Mouse (Mus musculus) forebrain, embryonic 16.5 days (tissue): Measurements from ENCODE around the gene Agfg2. TPM values are rescaled to one million over a fixed set of nuclear protein-coding genes. Genes with fewer than 3 reads are reported as not detected.

Experiments used
- ATAC-seq: fragments of 200-750 bp; cut with Nextera tagmentation; 2 replicates; pipeline ENCODE4 v1.8.0; 2017; ENCODE audit warnings: mild to moderate bottlenecking, moderate library complexity
- H3K27ac ChIP-seq: fragments of 300-500 bp; sonication (generic); 2 replicates; pipeline ENCODE4 v1.5.1; 2014; ENCODE audit warnings: low read length, control low read depth
- H3K27me3 ChIP-seq: fragments of 300-500 bp; sonication (generic); replicated peaks from 2 replicates; pipeline ENCODE4 v1.6.1; 2014; ENCODE audit warnings: low read length; ENCODE audit not compliant: control insufficient read depth, insufficient read depth
- H3K36me3 ChIP-seq: fragments of 300-500 bp; sonication (generic); 2 replicates; pipeline ENCODE4 v1.6.1; 2014; ENCODE audit not compliant: control insufficient read depth, insufficient read depth
- H3K4me1 ChIP-seq: fragments of 300-500 bp; sonication (generic); replicated peaks from 2 replicates; pipeline ENCODE4 v1.6.1; 2014; ENCODE audit warnings: low read length; ENCODE audit not compliant: control insufficient read depth, insufficient read depth
- H3K4me2 ChIP-seq: fragments of 300-500 bp; sonication (generic); 2 replicates; pipeline ENCODE4 v1.6.1; 2014; ENCODE audit warnings: mild to moderate bottlenecking, low read length, control low read depth
- H3K4me3 ChIP-seq: fragments of 300-500 bp; sonication (generic); replicated peaks from 2 replicates; pipeline ENCODE4 v1.5.1; 2014; ENCODE audit warnings: mild to moderate bottlenecking, low read length, control low read depth
- H3K9ac ChIP-seq: fragments of 300-500 bp; sonication (generic); replicated peaks from 2 replicates; pipeline ENCODE4 v1.6.1; 2014; ENCODE audit warnings: low read depth, low read length, control low read depth
- H3K9me3 ChIP-seq: fragments of 300-500 bp; sonication (generic); 2 replicates; pipeline ENCODE4 v1.6.1; 2016; ENCODE audit warnings: low read length; ENCODE audit not compliant: control insufficient read depth
- WGBS: fragments of 180-500 bp; shearing (Covaris S2); extraction: QIAGEN DNeasy Blood & Tissue Kit; methylation state at CpG from one replicate; pipeline ENCODE4 v1.1.7; 2014; 5-methylcytosine and 5-hydroxymethylcytosine counted together
- polyA plus RNA-seq: library from polyadenylated mRNA; unstranded; fragments of >200 nt; fragmentation: Nextera tagmentation; extraction: Ambion mirVana; gene quantifications from 2 replicates; pipeline ENCODE4 v1.2.1, GENCODE M21; 2015

Agfg2 gene
- polyA plus RNA-seq, 1 experiment from 2014 or later, result 21.2 TPM

DNA sequence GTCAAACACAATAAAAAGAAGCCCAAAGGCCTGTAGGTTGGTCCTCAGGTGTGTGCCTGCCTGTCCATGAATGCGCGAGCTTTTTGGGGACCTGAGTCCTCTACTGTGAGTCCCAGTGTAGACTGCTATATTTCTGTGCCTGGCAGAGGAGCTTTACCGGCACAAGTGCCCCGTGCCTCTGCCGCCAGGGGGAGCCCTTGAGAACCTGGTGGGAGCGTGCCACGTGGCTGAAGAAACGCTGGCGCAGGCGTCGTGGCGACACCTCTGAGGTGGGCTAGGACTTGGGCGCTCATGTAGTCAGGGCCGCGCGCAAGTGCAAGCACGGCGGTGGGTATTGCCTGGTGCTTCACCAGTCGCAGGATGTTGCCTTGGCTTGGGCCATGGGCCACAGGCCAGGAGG is 43.5 kb downstream of the Agfg2 start, which contains the start of gene Sap25:
Sap25 (plus strand) TSS at position 281 of the 400 bp plus-strand sequence.
- H3K4me2 ChIP-seq, result no peak within 1 kb of the TSS
- H3K27ac ChIP-seq, result no peak within 1 kb of the TSS
- no peak within 1 kb of the TSS for H3K9ac ChIP-seq
- no peak within 1 kb of the TSS for H3K4me3 ChIP-seq
- H3K4me1 ChIP-seq, result peaks cover 5% of the 10 kb centered on the region; the same call in 1 of the 2 replicates
- H3K27me3 ChIP-seq, result peaks cover 24% of the 10 kb centered on the region
- WGBS, result 90% methylated on average over 19 of the region's 19 CpGs
- peaks cover 31% of the 10 kb centered on the region for H3K36me3 ChIP-seq
- ATAC-seq, result no peak
- H3K9me3 ChIP-seq, result no peaks in the 10 kb centered on the region

DNA sequence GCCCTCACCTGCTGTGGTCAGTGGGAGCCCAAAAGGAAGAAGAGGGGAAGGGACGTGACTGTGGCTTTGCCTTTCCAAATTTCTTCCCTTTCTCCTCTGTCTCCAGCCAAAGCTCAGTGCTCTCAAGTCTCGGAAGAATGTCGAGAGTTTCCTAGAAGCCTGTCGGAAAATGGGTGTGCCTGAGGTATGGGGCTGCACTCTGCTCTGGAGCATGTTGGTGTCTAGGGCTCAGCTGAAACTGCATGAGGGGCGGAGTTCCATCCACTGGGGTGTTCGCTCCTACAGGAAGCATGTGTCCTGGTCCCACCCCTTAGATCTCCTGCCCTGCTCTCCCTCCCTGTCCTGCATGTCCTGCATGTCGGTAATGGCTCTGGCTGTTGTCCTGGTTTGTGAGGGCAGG is 45.1 kb downstream of the Agfg2 start:
- no peaks in the 10 kb centered on the region for H3K9me3 ChIP-seq
- no peak overlapping the region for H3K4me3 ChIP-seq
- peaks cover 11% of the 10 kb centered on the region for H3K27me3 ChIP-seq
- H3K27ac ChIP-seq, result no peak overlapping the region
- H3K4me2 ChIP-seq, result no peak overlapping the region
- no peak for ATAC-seq
- WGBS, result 91% methylated on average over 7 of the region's 7 CpGs
- no peaks in the 10 kb centered on the region for H3K4me1 ChIP-seq
- peaks cover 35% of the 10 kb centered on the region for H3K36me3 ChIP-seq
- H3K9ac ChIP-seq, result 0 out of 2 replicates have a peak overlapping the region, but pooled peaks have one; percentile 3

DNA sequence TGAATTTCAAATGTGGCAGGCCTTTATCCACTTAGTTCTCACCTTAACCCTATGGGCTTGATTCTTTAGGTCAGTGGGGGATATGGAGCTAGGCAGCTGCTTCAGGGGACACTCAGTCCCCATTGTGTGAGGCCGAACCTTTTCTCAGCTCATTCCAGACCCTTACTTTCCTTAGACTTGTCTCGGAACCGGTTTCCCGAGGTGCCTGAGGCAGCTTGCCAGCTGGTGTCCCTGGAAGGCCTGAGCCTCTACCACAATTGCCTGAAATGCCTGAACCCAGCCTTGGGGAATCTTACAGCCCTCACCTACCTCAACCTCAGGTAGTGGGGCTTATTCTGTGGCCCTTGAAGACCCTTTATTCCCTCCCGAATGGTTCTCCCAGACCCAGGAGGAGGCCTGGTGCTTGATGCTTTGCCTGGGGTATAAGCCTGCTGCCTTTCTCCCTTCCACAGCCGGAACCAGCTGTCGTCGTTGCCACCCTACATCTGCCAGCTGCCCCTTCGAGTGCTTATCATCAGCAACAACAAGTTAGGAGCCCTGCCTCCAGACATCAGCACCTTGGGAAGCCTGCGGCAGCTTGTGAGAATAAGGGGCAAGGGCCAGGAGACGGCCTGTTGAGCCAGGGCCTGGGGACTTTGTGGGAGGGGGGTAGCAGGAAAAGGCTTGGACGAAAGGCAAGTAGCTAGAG is 51.0 kb downstream of the Agfg2 start:
- Histone ChIP-seq H3K9ac (no peak overlapping the region), H3K9me3 (no peaks in the 10 kb centered on the region), H3K4me2 (no peak overlapping the region), H3K27me3 (no peaks in the 10 kb centered on the region), H3K4me3 (no peak overlapping the region), H3K27ac (no peak overlapping the region), H3K36me3 (peaks cover 18% of the 10 kb centered on the region; the same call in 1 of the 2 replicates), H3K4me1 (peaks cover 20% of the 10 kb centered on the region)
- no peak for ATAC-seq
- 84% methylated on average over 12 of the region's 12 CpGs for WGBS

DNA sequence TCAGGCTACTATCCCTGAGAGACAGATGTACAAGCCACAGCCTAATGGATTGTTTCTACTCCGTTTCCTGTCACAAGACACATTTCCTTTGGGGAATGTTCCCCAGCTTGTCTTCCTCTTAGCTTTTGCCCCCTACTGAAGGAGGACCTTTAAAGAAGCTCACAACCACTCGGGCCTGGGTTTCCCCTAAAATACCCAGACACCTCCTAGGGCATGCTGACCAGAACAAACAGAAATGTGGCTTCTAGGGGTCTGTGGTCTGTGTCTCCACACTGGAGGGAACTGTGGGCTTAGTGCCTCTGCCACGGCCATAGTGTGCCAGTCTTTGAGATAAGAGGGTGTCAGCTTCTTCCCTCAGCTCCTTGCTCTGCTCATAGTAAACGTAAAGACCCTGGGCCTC is 52.9 kb downstream of the Agfg2 start:
- 84% methylated on average over 4 of the region's 4 CpGs for WGBS
- Histone ChIP-seq H3K36me3 (peaks cover 7% of the 10 kb centered on the region; the same call in 1 of the 2 replicates), H3K27me3 (no peaks in the 10 kb centered on the region), H3K4me1 (peaks cover 26% of the 10 kb centered on the region), H3K4me3 (no peak overlapping the region), H3K9ac (no peak overlapping the region), H3K9me3 (no peaks in the 10 kb centered on the region), H3K4me2 (no peak overlapping the region), H3K27ac (no peak overlapping the region)
- ATAC-seq, result no peak

DNA sequence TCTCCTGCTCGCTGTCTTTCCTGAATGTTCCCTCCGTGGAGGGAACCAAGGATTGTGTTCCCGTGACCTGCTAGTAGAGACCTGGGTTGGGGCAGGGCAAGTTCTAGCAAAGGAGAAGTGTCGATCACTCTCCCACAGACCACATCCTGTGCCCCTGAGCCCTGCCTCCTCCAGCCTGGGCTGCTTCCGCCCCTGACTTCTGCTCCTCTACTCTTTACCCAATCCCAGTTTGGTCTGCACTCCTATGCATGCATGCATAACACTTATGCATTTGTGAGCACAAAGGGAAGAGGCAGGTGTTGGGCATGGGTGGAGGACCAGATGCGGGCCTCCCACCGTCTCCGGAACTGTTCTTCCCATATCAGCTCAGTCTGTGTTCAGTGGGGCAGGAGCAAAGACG is 53.4 kb downstream of the Agfg2 start:
- Histone ChIP-seq H3K36me3 (peaks cover 5% of the 10 kb centered on the region; the same call in 1 of the 2 replicates), H3K4me3 (no peak overlapping the region), H3K27ac (no peak overlapping the region), H3K9me3 (no peaks in the 10 kb centered on the region), H3K9ac (no peak overlapping the region; the same call in 1 of the 2 replicates), H3K27me3 (no peaks in the 10 kb centered on the region), H3K4me1 (peaks cover 26% of the 10 kb centered on the region), H3K4me2 (no peak overlapping the region)
- ATAC-seq, result no peak
- WGBS, result 78% methylated on average over 9 of the region's 9 CpGs

DNA sequence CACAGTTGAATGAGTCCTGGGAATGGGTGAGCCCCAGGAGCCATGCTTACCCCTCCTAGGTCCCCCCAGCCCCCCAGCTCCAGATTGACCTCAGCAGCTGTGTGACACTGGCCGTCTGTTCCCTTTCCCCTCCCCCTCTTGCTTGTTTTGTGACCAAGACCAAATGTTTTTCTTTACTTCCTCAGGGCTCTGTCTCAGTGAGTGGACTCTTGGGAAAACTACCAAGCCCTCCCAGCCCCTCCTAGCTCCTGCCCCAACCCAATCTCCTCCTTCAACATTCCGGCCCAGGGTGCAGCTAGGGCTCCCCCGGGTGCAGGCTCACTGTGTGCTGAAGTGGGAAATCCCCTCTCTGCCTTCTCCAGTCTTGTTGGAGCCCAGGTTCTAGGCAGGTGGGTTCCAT is 53.9 kb downstream of the Agfg2 start:
- H3K9me3 ChIP-seq, result no peaks in the 10 kb centered on the region
- H3K27ac ChIP-seq, result no peak overlapping the region
- H3K36me3 ChIP-seq, result 0 out of 2 replicates have a peak, but pooled peaks cover 2% of the 10 kb centered on the region
- H3K4me2 ChIP-seq, result peak overlapping the region; percentile 94; the same call in 1 of the 2 replicates
- peaks cover 26% of the 10 kb centered on the region for H3K4me1 ChIP-seq
- 59% methylated on average over 3 of the region's 3 CpGs for WGBS
- H3K27me3 ChIP-seq, result no peaks in the 10 kb centered on the region
- no peak for ATAC-seq
- no peak overlapping the region; the same call in 1 of the 2 replicates for H3K9ac ChIP-seq
- H3K4me3 ChIP-seq, result no peak overlapping the region

DNA sequence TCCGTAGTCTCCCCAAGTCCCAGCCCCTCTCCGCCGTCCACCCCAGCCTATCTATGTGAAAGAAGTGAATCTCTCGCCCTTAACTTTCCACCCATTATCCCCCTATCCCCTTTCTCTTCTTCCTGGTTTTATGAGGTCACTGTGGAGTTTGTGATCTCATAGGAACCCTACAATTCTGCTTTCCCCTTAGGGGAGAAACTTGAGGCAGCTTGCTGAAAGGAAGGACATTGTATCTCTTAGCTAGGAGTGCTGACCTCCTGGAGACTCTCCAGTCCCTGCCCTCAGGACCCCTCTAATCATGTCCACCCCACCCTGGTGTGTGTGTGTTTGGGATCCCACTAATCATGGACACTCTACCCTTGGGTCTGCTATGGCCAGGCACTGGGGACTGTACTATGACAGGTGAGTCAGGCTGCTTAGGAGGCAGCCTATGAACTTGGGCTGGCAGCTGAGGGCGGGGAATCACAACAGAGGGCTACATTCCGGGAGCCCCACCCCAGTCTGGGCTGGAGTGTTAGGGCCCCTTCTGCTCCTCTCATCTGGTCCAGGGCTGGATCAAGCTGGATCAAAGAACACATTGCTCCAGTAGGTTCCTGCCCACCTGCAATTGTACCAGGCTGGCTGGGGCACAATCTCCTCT is 54.5 kb downstream of the Agfg2 start:
- Histone ChIP-seq H3K9me3 (no peaks in the 10 kb centered on the region), H3K9ac (peak overlapping the region; percentile 85), H3K4me2 (peak overlapping the region; percentile 94), H3K27me3 (no peaks in the 10 kb centered on the region), H3K4me3 (peak overlapping the region; percentile 98), H3K36me3 (no peaks in the 10 kb centered on the region), H3K27ac (no peak overlapping the region; the same call in 1 of the 2 replicates), H3K4me1 (peaks cover 26% of the 10 kb centered on the region)
- WGBS, result 22% methylated on average over 6 of the region's 6 CpGs
- no peak for ATAC-seq

DNA sequence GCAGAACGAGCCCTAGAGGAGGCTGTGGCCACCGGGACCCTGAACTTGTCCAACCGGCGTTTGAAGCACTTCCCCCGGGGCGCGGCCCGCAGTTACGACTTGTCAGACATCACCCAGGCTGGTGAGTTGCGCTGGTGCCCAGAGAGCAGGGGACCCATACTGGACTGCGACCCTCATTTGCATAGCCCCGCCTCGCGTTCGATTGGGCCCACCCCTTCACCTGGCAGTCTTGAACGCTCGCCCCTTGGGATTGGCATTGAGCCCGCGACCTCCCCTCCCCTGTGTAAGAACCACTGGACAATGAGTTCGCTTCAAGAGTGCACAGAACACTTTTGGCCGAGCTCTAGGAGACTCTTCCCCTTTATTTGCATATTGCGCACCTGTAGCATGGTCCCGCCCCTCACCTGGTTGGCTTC is 55.2 kb downstream of the Agfg2 start:
- H3K9me3 ChIP-seq, result no peaks in the 10 kb centered on the region
- ATAC-seq, result peak; percentile 0; the same call in 1 of the 2 replicates
- peaks cover 26% of the 10 kb centered on the region for H3K4me1 ChIP-seq

DNA sequence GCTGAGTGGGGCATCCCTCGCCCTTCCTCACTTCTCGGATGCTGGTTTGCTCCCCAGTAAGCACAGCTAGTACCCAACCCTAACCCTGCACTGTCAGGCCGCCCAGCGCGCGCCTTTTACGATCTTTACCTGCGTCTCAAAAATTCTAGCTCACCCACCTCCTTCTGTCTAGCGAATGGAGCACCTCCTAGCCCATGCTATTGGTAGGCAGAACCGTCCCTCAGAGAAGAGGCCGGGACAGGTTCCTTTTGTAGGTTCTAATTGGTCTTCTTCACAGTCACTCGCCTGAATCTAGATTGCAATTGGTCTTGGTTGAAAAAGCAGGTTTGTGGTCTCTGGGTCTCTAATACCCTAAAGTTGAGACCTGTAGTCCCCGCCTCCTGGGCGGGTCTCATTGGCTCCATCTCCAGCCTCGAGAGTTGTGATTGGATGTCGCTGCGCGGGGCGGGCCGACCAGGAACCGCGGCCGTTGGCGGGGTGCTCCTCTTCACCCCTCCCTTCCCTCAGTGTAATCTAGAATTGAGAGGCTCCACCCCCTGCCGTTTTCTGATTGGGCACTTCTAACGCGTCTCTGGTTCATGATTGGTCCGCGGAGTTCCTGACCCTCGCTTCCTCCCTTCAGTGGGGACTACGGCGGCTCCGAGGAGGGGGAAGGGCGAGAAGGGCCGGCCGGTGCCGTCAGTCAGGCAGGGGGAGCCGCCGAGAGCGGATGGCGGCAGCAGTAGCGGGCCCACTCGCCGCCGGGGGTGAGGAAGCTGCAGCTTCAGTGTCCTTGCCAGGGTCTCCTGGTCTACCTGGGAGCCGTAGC is 55.8 kb downstream of the Agfg2 start, which contains the start of the genes Fbxo24, Lrch4 and Gm20605:
Fbxo24 (minus strand) TSS at position 505 of the 808 bp plus-strand sequence.
Lrch4 (plus strand) TSS at position 624 of the 808 bp plus-strand sequence.
Gm20605 (plus strand) TSS at position 678 of the 808 bp plus-strand sequence.
- H3K9ac ChIP-seq, result peak within 1 kb of the TSS; percentile 85
- no peaks in the 10 kb centered on the region for H3K9me3 ChIP-seq
- peak within 1 kb of the TSS; percentile 94 for H3K27ac ChIP-seq
- under 1% methylated on average over 45 of the region's 46 CpGs for WGBS
- H3K4me2 ChIP-seq, result peak within 1 kb of the TSS; percentile 94
- H3K4me1 ChIP-seq, result peaks cover 26% of the 10 kb centered on the region
- H3K4me3 ChIP-seq, result peak within 1 kb of the TSS; percentile 98
- H3K36me3 ChIP-seq, result no peaks in the 10 kb centered on the region
- ATAC-seq, result peak; percentile 98
- no peaks in the 10 kb centered on the region for H3K27me3 ChIP-seq

More for the DNA sequence above, 55.2 kb downstream of the Agfg2 start:
- peak overlapping the region; percentile 85 for H3K9ac ChIP-seq
- no peaks in the 10 kb centered on the region for H3K36me3 ChIP-seq
- H3K4me2 ChIP-seq, result peak overlapping the region; percentile 94
- H3K4me3 ChIP-seq, result peak overlapping the region; percentile 98
- peak overlapping the region; percentile 90 for H3K27ac ChIP-seq
- 0% methylated on average over 23 of the region's 23 CpGs for WGBS
- no peaks in the 10 kb centered on the region for H3K27me3 ChIP-seq
